Mouse (Mus musculus) C2C12 (cell line): ENCODE measurements at regions not wholly inside any gene's neighbourhood (a gene's known extent, or its start where the extent isn't known, plus 50 kb on each side); places are given as distances from the start of the nearest gene placed in this dataset.

Experiments used
- H3K27me3 ChIP-seq: one replicate; pipeline ENCODE4 v1.6.1; 2011; ENCODE audit not compliant: control insufficient read depth, insufficient read depth, insufficient read length
- H3K36me3 ChIP-seq: one replicate; pipeline ENCODE4 v1.6.1; 2011; ENCODE audit not compliant: control insufficient read depth, insufficient read depth
- H3K4me3 ChIP-seq: one replicate; pipeline ENCODE4 v1.5.1; 2011; ENCODE audit warnings: mild to moderate bottlenecking, control low read depth; ENCODE audit not compliant: poor library complexity, insufficient read depth, severe bottlenecking
- H3K79me2 ChIP-seq: one replicate; pipeline ENCODE4 v1.6.1; 2011; ENCODE audit not compliant: control insufficient read depth, insufficient read depth
- H3K79me3 ChIP-seq: one replicate; pipeline ENCODE4 v1.6.1; 2011; ENCODE audit warnings: low read depth, control low read depth
- H3ac ChIP-seq: one replicate; pipeline ENCODE3; 2011; ENCODE audit warnings: low read depth; ENCODE audit not compliant: control insufficient read depth, insufficient read length
- CEBPB ChIP-seq: IDR thresholded peaks from one replicate; pipeline ENCODE4 v1.6.1; 2011; ENCODE audit warnings: low read depth, mild to moderate bottlenecking, control low read depth, moderate library complexity
- CTCF ChIP-seq: IDR thresholded peaks from one replicate; pipeline ENCODE4 v1.5.1; 2011; ENCODE audit not compliant: control insufficient read depth, insufficient read depth, insufficient read length
- FOSL1 ChIP-seq: IDR thresholded peaks from one replicate; pipeline ENCODE4 v1.8.0; 2011; ENCODE audit warnings: mild to moderate bottlenecking, low read length; ENCODE audit not compliant: poor library complexity, insufficient read depth, severe bottlenecking
- MAX ChIP-seq: IDR thresholded peaks from one replicate; pipeline ENCODE4 v1.6.1; 2011; ENCODE audit warnings: mild to moderate bottlenecking, control low read depth
- MYOD1 ChIP-seq: IDR thresholded peaks from one replicate; pipeline ENCODE4 v1.6.1; 2011; ENCODE audit warnings: low read depth; ENCODE audit not compliant: control insufficient read depth, insufficient read length
- MYOG ChIP-seq: IDR thresholded peaks from one replicate; pipeline ENCODE4 v1.6.1; 2011; ENCODE audit not compliant: control insufficient read depth, insufficient read length; ENCODE audit errors: extremely low read depth
- USF1 ChIP-seq: IDR thresholded peaks from one replicate; pipeline ENCODE4 v1.6.1; 2011; ENCODE audit warnings: low read depth, mild to moderate bottlenecking, control low read depth, moderate library complexity

DNA sequence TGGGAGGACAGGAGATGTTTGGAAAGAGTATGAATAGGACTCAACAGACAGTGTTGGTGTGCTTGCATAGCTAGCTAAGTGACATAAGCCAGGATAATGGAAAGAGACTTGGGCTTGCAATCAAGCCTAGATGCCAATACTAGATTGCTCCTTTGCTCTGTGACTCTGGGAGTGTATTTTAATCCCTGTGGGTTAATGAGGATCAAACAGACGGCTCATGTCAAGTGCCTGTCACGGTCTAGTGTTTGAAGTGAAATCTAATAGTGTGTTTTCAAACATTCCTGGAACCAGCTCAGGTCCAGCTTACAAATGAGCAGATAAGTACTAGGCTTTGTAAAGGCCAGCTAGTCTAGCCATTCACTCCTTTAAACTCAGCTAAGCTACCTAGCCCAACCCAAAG lies 64.1 kb upstream of the Ranbp3l start:
- Histone ChIP-seq H3K4me3 (no peak overlapping the region), H3ac (no peak overlapping the region)
- TF ChIP-seq CEBPB (no peak), MYOD1 (no peak), CTCF (no peak), MAX (no peak), FOSL1 (no peak), MYOG (no peak), USF1 (no peak)

DNA sequence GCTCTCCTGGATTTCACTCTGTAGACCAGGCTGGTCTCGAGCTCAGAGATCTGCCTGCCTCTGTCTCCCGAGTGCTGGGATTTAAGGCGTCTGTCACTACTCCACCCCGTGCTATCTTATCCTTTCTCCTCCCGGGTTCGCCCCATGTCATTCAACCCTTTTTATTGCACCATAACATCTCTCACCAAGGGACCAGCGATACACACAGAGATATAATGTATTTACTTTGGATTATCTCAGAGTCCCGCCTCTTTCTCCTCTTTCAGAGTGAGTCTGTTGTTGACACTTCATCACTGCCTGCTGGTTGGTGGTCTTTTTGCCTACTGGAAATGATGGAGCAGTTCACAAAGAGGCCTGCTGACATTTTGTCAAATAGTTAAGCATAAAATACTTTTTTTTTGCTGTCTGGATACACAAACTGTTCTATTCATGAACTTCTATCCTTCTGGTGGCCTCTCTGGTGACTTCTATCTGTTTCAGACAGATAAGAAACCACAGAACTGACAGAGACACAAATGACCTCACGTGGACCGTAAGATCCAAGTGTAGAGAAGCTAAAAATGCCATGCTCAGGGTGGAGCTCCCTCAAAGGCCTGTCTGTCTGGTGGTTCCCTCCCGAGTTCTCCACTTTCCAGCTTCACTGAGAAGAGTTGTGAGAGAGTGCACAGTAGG lies 70.1 kb upstream of the Ranbp3l start:
- Histone ChIP-seq H3K4me3 (no peak overlapping the region), H3K79me2 (no peaks in the 10 kb centered on the region)
- TF ChIP-seq MAX (no peak), MYOG (no peak), USF1 (no peak), MYOD1 (no peak), FOSL1 (no peak), CTCF (no peak), CEBPB (no peak)

More for the DNA sequence above, 64.1 kb upstream of the Ranbp3l start:
- Histone ChIP-seq H3K36me3 (no peaks in the 10 kb centered on the region), H3K27me3 (no peaks in the 10 kb centered on the region), H3K79me2 (no peaks in the 10 kb centered on the region), H3K79me3 (no peaks in the 10 kb centered on the region)

DNA sequence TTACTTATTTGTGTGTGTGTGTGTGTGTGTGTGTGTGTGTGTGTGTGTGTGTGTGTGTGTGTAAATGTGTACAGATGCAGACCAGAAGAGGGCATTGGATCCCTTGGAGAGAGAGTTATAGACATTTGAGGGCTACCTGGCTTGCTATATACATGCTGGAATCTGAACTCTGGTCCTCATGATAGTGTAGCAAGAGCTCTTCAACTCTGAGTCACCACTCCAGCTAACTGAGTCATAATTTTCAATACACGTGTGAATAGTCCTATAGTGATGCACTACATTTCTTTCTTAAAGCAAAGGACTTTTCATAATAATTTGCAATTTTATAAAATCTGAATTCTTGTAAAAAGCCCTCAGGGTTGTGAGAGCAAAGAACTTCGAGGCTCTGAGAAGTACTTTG lies 70.9 kb upstream of the Ranbp3l start:
- no peaks in the 10 kb centered on the region for H3K36me3 ChIP-seq

More for the DNA sequence above, 70.1 kb upstream of the Ranbp3l start:
- H3ac ChIP-seq, result no peak overlapping the region
- H3K27me3 ChIP-seq, result no peaks in the 10 kb centered on the region
- no peaks in the 10 kb centered on the region for H3K79me3 ChIP-seq
- no peaks in the 10 kb centered on the region for H3K36me3 ChIP-seq

DNA sequence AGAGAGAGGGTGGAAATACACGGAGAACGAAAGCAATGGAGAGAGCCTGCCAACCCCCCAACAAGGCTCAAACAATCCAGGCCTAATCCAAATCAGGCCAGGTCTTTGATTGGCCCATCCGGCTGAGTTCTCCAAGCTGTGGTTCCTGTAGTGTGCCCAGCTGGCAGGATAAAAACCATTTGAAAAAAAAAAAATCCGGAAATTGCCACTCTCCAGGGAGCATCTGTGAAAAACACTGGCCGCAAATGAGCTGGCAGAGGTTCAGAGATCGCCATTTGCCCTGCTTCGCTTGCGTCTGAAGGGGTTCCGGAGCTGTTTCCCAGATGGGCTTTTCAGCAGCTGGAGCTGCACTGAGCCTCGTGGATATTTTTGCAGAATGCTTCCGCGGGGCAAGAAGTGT lies 71.4 kb upstream of the Ranbp3l start:
- TF ChIP-seq MYOD1 (no peak), USF1 (no peak), MYOG (no peak), FOSL1 (no peak), CEBPB (no peak), MAX (no peak), CTCF (no peak)
- Histone ChIP-seq H3K36me3 (no peaks in the 10 kb centered on the region), H3K79me2 (no peaks in the 10 kb centered on the region), H3K79me3 (no peaks in the 10 kb centered on the region), H3K27me3 (no peaks in the 10 kb centered on the region), H3K4me3 (no peak overlapping the region), H3ac (no peak overlapping the region)

More for the DNA sequence above, 70.9 kb upstream of the Ranbp3l start:
- TF ChIP-seq CEBPB, result peak; percentile 48
- no peak for TF ChIP-seq MYOD1
- Histone ChIP-seq H3K27me3 (no peaks in the 10 kb centered on the region), H3K79me2 (no peaks in the 10 kb centered on the region), H3K79me3 (no peaks in the 10 kb centered on the region), H3K4me3 (no peak overlapping the region), H3ac (no peak overlapping the region)

DNA sequence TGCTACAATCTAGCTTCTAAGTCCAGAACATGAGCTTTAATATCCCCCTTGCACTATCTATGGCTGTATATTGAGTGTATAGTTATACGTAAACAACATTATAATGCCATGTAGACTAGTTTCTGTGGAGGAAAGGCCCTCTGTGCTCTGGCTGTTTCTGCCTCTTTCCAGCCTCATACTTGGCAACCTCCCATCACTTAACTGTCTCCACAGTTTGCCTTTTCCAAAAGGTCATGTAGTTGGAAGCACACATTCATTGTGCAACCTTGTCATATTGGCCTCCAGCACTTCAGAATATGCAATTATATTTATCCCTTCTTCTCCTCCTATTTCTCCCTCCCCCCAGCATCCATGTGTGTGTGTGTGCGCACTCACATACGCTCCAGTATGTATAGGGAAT lies 82.2 kb upstream of the Ranbp3l start:
- Histone ChIP-seq H3K79me3 (no peaks in the 10 kb centered on the region), H3K27me3 (no peaks in the 10 kb centered on the region), H3K79me2 (no peaks in the 10 kb centered on the region), H3K36me3 (no peaks in the 10 kb centered on the region), H3ac (no peak overlapping the region), H3K4me3 (no peak overlapping the region)
- TF ChIP-seq MAX (no peak), USF1 (no peak), FOSL1 (no peak), MYOG (no peak), MYOD1 (no peak), CTCF (no peak), CEBPB (no peak)
